Mouse (Mus musculus) testis, postnatal 10 days (tissue): ENCODE measurements around the gene Tbc1d8.

Experiments used
- DNase-seq: peaks from one replicate; pipeline ENCODE4 v3.0.0; 2021; ENCODE audit warnings: low spot score

The Tbc1d8 gene

GRCm38 (mm10) chr1:39477064-39477463 is 1.5 kb downstream of the Tbc1d8 start:
- no peak for DNase-seq

GRCm38 (mm10) chr1:39476341-39476740 is 2.2 kb downstream of the Tbc1d8 start:
- DNase-seq, result no peak

GRCm38 (mm10) chr1:39474516-39474915 is 4.0 kb downstream of the Tbc1d8 start:
- peak; percentile 64 for DNase-seq

- DNase-seq, result no peak
Observed at GRCm38 (mm10) chr1:39471298-39471902, 7.2 kb downstream of the Tbc1d8 start.

GRCm38 (mm10) chr1:39468982-39469381 is 9.6 kb downstream of the Tbc1d8 start:
- DNase-seq, result no peak

- no peak for DNase-seq
Observed at GRCm38 (mm10) chr1:39466526-39466925, 12.0 kb downstream of the Tbc1d8 start.

- no peak for DNase-seq
Observed at GRCm38 (mm10) chr1:39464760-39465159, 13.8 kb downstream of the Tbc1d8 start.

- no peak for DNase-seq
Observed at GRCm38 (mm10) chr1:39462937-39463444, 15.6 kb downstream of the Tbc1d8 start.

GRCm38 (mm10) chr1:39462036-39462435 is 16.5 kb downstream of the Tbc1d8 start:
- DNase-seq, result no peak

GRCm38 (mm10) chr1:39460495-39460894 is 18.1 kb downstream of the Tbc1d8 start:
- DNase-seq, result no peak

- DNase-seq, result no peak
Observed at GRCm38 (mm10) chr1:39457887-39458874, 20.4 kb downstream of the Tbc1d8 start.

GRCm38 (mm10) chr1:39456421-39456853 is 22.1 kb downstream of the Tbc1d8 start:
- no peak for DNase-seq

GRCm38 (mm10) chr1:39455350-39456023 is 23.1 kb downstream of the Tbc1d8 start:
- DNase-seq, result no peak

GRCm38 (mm10) chr1:39454783-39455175 is 23.8 kb downstream of the Tbc1d8 start:
- no peak for DNase-seq

GRCm38 (mm10) chr1:39454108-39454782 is 24.3 kb downstream of the Tbc1d8 start:
- no peak for DNase-seq

GRCm38 (mm10) chr1:39452203-39452602 is 26.4 kb downstream of the Tbc1d8 start:
- no peak for DNase-seq

- no peak for DNase-seq
Observed at GRCm38 (mm10) chr1:39450069-39450728, 28.4 kb downstream of the Tbc1d8 start.

- no peak for DNase-seq
Observed at GRCm38 (mm10) chr1:39449251-39449790, 29.2 kb downstream of the Tbc1d8 start.

- no peak for DNase-seq
Observed at GRCm38 (mm10) chr1:39448819-39449218, 29.7 kb downstream of the Tbc1d8 start.

- DNase-seq, result no peak
Observed at GRCm38 (mm10) chr1:39448238-39448637, 30.3 kb downstream of the Tbc1d8 start.

GRCm38 (mm10) chr1:39446178-39446577 is 32.4 kb downstream of the Tbc1d8 start:
- DNase-seq, result no peak
